Mouse (Mus musculus) forebrain, embryonic 14.5 days (tissue): ENCODE results near the gene Snrpn. TPM values are rescaled to one million over a fixed set of nuclear protein-coding genes. Genes with fewer than 3 reads are reported as not detected.

Experiments
- polyA plus RNA-seq: library from polyadenylated mRNA; unstranded; fragments of >200 nt; fragmentation: Nextera tagmentation; extraction: Ambion mirVana; gene quantifications from 2 replicates; pipeline ENCODE4 v1.2.1, GENCODE M21; 2014

Snrpn gene
- polyA plus RNA-seq, 1 experiment from 2014 or later: 481 TPM

Other genes starting within 250 kb of the Snrpn start
- 348 and 424 TPM in 2 replicates for gene Snurf, start 135.2 kb downstream of the Snrpn start, polyA plus RNA-seq
- gene Gm38393, start 135.2 kb downstream of the Snrpn start, polyA plus RNA-seq: 1.9 and 3.4 TPM in 2 replicates